Mouse (Mus musculus): ENCODE data around the gene G530012D18Rik. TPM values are rescaled to one million over a fixed set of nuclear protein-coding genes. Genes with fewer than 3 reads are reported as not detected.
"Not testable (repeated sequence)": the region's sequence is repeated elsewhere in the genome, so short reads cannot be mapped to it uniquely, and the experiment has no call there.

The G530012D18Rik gene
- not detected for total RNA-seq (2022)

GRCm38 (mm10) chr1:85575376-85575775 is at the start of gene G530012D18Rik:
Gene G530012D18Rik (plus strand): TSS chr1:85575676.
- not testable (repeated sequence) for DNase-seq

GRCm38 (mm10) chr1:85526401-85526800 is 49.1 kb upstream of the G530012D18Rik start:
- DNase-seq: not testable (repeated sequence)

- not testable (repeated sequence) for DNase-seq
Observed at GRCm38 (mm10) chr1:85528451-85529110, 46.9 kb upstream of the G530012D18Rik start.

DNA sequence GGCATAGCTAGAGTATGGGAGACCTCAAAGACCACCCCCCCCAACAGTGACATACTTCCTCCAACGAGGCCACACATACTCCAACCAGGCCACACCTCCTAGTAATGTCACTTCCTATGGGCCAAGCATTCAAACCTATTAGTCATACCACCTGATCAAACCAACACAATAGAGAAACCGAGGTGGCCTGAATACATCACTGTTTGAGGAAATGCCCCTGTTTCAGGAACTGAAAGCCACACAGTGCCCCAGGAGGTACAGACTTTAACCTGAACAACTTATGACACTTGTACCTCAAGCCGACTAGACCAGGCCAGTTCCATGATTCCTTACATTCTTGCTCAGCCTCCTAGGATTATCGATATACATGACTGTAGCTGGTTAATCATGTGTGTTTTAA is 31.7 kb upstream of the G530012D18Rik start:
- DNase-seq: not testable (repeated sequence)

- DNase-seq: not testable (repeated sequence)
Observed at GRCm38 (mm10) chr1:85546442-85546841, 29.0 kb upstream of the G530012D18Rik start.

DNA sequence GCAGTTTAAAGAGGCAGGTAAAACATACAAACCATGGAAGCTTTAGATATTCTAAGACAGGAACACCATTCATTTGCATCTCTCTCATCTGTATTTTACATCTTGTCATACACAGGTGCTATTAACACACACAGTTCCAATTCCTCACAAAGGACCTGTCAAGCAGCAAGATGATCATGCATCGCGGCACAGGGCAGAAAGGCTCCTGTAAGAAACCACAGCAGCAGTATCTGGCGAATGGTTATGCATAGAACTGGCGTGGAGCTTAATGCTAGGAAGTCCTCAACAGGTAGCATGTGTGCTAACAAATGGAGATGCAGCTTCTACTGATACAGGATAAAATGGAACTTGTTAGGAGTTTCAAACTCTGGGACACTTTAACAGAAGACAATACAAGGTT is 20.2 kb upstream of the G530012D18Rik start:
- DNase-seq: not testable (repeated sequence)

DNA sequence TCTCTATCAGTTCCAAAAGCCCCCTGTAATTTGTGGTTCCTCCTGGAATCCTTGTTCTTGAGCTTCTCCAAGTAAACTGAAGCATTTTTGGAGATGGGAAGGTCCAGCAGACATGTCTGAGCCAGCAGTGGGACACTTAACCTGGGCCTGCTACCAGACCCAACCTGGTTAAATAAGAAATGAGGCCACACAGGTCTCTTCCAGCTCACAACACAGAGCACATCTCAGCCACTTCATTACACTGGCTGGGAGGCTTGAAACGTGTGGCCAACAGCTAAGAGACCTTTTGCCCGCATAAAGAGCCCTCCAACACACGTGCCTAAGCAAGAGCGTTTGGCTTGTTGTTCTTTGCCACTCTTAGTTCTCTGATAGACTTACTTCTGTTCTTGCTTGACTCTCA is 1.9 kb upstream of the G530012D18Rik start:
- DNase-seq: not testable (repeated sequence)

- DNase-seq: not testable (repeated sequence)
Observed at GRCm38 (mm10) chr1:85578372-85579010, 3.0 kb downstream of the G530012D18Rik start.

GRCm38 (mm10) chr1:85579199-85580147 is 4.0 kb downstream of the G530012D18Rik start:
- not testable (repeated sequence) for DNase-seq

GRCm38 (mm10) chr1:85580148-85580534 is 4.7 kb downstream of the G530012D18Rik start:
- not testable (repeated sequence) for DNase-seq

- not testable (repeated sequence) for DNase-seq
Observed at GRCm38 (mm10) chr1:85580578-85580977, 5.1 kb downstream of the G530012D18Rik start.

- not testable (repeated sequence) for DNase-seq
Observed at GRCm38 (mm10) chr1:85581518-85581917, 6.0 kb downstream of the G530012D18Rik start.

DNA sequence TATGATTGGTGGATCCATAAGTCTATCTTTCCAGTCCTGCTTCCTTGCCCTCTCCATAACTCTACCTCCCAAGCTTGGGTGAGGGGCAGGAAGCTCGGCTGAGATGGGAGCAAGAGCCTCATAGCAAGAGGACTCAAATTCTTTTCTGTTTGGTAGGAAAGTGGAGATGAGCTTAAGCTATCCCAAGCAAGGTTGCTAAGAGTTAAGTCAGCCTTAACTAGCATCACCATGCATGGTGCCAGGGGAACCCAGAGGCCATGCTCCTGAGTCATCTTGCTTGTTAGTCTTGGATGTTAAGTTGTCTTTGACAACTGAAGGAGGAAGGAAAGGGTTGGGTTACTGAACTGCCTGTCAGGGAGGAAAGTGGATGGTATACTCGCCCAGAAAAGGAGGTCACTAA is 13.2 kb downstream of the G530012D18Rik start:
- DNase-seq: not testable (repeated sequence)

DNA sequence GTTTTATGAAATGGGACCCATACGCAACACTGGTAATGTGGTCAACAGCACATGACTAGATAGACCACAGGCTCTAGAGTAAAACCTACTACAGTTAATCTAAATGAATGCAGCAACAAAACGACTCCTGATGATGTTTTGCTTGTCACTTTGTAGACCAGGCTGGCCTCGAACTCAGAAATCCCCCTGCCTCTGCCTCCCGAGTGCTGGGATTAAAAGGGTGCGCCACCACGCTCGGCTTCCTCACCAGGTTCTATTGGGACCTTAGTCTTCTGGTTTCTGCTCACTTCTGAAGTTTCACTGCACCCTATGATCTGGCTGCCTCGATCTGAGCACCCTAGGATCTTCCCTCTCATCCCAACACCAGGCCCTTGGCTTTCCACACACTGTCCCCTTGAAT is 17.1 kb downstream of the G530012D18Rik start:
- DNase-seq: not testable (repeated sequence)

- not testable (repeated sequence) for DNase-seq
Observed at GRCm38 (mm10) chr1:85598271-85599012, 23.0 kb downstream of the G530012D18Rik start, which contains the start of gene Sp110. Gene Sp110 (minus strand): TSS chr1:85598817.

DNA sequence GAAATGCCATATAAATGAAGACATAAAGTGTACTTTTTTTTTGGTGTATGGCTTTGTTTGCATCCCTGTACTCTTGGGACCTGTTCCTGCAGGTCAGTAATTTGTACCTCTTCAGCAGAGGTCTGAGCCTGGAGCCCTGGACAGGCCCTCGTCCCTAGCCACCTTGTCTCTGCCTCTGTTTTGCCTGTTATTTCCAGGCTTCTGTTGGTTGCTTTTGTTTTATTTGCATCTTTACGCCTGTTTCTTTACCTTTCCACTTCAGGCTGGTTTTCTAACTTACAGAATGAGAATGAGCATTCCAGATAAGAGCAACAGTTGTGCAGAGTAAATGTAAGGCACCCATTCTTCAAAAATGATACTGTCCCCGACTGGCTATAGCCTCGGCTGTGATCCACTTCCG is 24.6 kb downstream of the G530012D18Rik start, which contains the start of gene Sp140:
Sp140 (plus strand) TSS at position 301 of the 400 bp plus-strand sequence.
- DNase-seq: not testable (repeated sequence)

DNA sequence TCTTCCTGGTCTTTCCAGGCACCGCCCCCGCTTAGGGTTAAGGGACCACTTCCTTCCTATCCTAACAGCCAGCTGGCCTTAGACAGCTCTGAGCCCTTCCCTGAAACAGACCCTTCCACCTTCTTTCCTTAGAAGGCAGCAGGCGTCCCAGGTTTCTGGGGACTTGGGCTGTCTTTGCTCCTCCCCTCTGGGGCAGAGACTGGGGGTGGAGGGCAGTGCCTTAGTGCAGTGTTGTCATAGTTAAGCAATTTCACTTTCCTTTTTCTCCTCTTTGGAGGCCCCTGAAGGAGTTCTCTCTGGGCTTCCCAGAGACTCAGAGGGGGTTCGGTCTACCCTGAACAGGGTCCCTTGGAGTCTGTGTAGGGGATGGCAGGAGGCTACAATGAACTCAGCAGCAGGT is 25.3 kb downstream of the G530012D18Rik start:
- peak; percentile 17 for DNase-seq

- not testable (repeated sequence) for DNase-seq
Observed at GRCm38 (mm10) chr1:85604341-85604740, 28.9 kb downstream of the G530012D18Rik start.

DNA sequence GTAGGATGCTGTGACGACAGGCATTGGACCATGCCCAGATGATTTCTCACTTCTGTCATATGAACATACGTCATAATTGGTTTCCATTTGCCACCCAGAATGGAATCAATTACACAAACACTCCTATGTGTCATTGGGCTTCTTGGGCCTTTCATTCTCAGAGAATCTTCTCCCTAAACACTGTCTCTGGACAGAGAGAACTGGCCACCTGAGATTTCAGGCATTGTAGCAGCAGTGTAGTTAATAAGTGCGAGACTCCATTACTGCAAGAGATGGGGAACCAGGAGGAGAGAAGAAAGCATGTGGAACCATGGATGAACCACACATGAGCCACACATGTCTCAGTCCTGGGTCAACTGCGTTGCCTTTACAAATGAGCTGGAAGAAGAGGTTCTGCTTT is 32.9 kb downstream of the G530012D18Rik start:
- DNase-seq: not testable (repeated sequence)

GRCm38 (mm10) chr1:85610581-85610980 is 35.1 kb downstream of the G530012D18Rik start:
- DNase-seq: not testable (repeated sequence)

- DNase-seq: not testable (repeated sequence)
Observed at GRCm38 (mm10) chr1:85615096-85615495, 39.6 kb downstream of the G530012D18Rik start.

DNA sequence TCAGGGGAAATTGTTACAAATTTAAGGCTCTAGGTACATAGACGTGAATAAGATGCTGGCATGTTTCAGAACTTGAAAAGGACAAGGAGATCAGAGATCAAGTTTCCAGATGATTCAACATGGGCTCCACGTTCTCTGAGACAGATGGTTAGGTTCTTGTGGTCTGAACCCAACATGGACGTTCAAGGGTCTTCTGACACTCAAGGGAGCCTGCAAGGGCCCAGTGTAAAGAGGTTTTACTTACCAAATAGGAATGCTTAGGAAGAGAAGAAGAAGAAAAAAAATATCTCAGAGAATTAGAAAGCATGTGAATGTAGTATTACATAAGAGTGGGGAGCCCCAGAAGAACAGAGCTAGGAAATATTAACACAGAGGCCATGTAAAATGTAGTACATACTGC is 40.3 kb downstream of the G530012D18Rik start:
- not testable (repeated sequence) for DNase-seq
